Mouse (Mus musculus): ENCODE data around the gene Olfr95.
"Not testable (repeated sequence)": the region's sequence is repeated elsewhere in the genome, so short reads cannot be mapped to it uniquely, and the experiment has no call there.

Gene Olfr95

DNA sequence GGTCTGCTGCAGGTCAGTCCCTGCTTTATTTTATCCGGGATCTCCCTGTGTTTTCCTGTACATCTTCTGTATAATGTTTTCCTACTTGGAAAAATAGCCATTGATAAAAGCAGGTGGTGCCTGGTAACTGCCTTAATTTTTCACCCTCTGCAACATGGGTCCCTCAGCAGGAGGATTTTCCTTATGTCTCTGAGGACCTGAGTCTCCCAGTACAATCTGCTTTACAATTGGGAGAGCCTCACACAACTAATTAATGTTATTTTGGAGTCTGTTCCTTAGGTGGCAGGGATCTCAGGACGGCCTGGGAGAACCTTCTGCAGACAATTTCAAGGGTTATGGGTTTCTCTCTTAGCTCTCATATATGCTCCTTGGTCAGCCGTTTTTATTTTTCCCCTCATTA is at the start of gene Olfr95:
Gene Olfr95, minus strand, starts transcription at position 101 of the 400 bp plus-strand sequence.
- no peak for TF ChIP-seq GATA4 (IDR thresholded peaks at IDR 0.05; ENCODE audit: insufficient replicate concordance, low read length)

DNA sequence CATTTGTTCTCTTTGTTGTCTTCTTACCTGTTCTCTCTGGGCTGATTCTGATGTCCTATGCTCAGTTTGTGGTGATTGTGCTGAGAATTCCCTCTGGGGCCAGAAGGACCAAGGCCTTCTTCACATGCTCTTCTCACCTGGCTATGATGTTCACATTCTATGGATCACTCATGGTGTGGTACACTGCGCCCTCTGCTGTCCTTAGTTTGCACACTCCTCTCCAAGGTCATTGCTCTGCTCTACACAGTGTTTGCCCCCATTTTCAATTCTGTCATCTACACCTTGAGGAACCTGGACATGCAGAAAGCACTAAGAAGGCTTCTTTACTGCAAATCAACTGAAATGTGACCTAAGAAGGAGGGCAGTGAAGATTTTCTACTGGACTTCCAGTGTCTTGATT is 37.6 kb upstream of the Olfr95 start:
- no peak for TF ChIP-seq GATA4 (IDR thresholded peaks at IDR 0.05; ENCODE audit: insufficient replicate concordance, low read length)

DNA sequence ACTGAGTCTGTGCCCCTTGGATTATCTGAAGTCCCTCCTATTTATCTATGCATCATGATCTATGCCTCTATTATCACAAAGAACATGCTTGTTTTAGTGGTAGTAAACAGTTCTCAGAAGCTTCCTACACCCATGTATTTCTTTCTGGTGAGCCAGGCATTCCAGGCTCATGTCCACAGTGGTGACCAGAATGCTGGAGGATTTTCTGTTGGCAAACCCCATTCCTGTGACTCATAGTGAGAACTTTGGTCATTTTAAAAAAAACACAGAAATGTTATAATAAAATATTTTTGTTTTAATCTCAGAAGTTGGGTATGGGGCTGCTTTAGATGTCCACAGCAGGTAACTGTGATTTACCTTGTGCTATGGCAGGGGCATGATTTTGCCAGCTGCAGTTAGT is 36.5 kb upstream of the Olfr95 start:
- no peak for TF ChIP-seq GATA4 (IDR thresholded peaks at IDR 0.05; ENCODE audit: insufficient replicate concordance, low read length)

DNA sequence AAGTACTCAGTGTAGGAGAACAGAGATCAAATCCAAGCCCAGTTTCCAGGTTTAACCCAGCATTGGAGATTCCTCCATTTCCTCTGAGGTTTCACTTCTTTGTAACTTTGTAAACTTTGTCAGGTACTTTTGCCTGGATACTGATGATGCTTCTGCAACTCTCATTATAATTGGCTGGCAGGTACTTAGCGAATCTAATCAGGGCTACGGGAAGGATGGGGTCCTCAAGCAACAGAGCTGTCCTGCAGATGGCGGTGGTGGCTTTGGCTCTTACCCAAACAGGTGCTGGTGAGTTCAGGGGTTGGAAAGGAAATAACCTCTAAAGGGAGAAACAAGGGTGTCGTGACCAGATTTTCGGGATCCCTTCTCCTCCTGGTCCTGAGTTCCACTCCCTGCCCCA is 33.8 kb upstream of the Olfr95 start:
- no peak for TF ChIP-seq GATA4 (IDR thresholded peaks at IDR 0.05; ENCODE audit: insufficient replicate concordance, low read length)

DNA sequence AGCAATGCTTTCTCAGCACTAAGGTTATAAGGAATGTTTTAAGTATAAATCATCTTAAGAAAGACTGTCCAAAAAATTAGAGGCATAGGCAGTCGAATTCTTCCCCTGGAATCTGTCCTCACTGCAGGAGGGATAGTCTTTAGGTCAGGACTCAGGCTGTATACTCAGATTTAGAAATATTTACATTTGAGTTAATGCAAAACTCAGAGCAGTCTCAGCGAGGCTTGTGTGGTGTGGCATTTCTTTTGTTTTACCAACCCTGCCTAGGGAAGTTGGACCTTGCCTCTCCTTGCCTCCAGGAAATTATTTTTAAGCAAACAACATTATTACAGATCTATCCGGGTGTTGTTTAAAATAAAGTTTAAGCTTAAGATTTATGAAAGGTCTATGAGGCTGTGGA is 29.3 kb upstream of the Olfr95 start:
- no peak for TF ChIP-seq GATA4 (IDR thresholded peaks at IDR 0.05; ENCODE audit: insufficient replicate concordance, low read length)

DNA sequence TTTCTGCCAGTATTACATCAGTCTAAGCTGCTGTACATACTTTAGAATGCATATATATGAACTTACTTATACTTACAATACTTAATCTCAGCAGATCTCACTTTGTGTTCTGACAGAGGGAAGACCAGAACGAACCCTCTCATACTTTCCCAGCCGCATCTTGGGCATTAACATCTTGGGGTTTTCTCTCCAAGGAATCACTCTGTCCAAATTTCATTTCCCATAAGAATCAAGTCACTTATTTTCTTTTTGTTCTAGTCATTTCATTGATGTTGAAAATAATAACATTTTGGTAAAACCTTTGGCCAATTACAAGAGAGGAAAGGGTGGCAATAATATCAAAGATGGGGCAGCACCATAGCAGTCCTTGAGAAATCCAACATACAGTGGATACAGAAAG is 24.3 kb upstream of the Olfr95 start, which contains the start of gene Olfr97:
Gene Olfr97, minus strand, starts transcription at position 101 of the 400 bp plus-strand sequence.
- not testable (repeated sequence) for TF ChIP-seq GATA4 (IDR thresholded peaks at IDR 0.05; ENCODE audit: insufficient replicate concordance, low read length)

DNA sequence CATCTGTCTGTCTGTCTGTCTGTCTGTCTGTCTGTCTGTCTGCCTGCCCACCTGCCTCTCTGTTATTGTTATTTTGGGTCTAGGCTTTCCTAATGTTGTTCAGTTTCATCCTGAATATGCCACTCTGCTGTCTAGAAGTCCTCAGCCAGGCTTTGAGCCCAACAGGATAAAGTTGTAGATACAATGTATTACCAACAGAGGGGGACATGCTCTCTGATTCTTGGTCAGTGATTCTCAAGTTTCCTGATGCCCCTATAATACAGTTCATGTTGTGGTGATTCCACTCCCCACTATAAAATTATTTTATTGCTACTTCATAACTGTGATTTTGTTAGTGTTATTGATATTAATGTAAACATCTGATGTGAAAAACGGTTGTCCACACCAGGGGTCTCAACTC is 9.0 kb upstream of the Olfr95 start:
- TF ChIP-seq GATA4 (IDR thresholded peaks at IDR 0.05; ENCODE audit: insufficient replicate concordance, low read length), result no peak

DNA sequence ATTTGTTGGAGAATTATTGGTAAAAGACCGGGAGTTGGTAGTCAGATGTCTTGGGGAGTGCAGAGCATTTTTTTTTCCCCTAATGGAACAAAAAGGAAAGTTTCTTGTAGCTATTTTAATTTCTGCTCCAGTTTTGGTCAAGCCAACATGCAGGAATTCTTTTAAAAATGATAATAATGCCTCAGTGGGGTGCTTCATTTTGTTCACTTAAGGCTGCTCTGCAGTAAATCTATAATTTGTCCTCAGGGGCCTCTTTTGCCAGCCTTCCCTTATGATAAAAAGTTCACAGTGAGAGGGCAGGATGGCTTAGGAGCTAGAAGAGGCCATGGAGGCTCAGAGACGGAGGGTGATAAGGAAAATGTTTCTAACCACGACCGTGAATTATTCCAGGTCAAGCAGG is 6.9 kb upstream of the Olfr95 start, which contains the start of gene Olfr96:
Gene Olfr96, plus strand, starts transcription at position 301 of the 400 bp plus-strand sequence.
- TF ChIP-seq GATA4 (IDR thresholded peaks at IDR 0.05; ENCODE audit: insufficient replicate concordance, low read length), result no peak

DNA sequence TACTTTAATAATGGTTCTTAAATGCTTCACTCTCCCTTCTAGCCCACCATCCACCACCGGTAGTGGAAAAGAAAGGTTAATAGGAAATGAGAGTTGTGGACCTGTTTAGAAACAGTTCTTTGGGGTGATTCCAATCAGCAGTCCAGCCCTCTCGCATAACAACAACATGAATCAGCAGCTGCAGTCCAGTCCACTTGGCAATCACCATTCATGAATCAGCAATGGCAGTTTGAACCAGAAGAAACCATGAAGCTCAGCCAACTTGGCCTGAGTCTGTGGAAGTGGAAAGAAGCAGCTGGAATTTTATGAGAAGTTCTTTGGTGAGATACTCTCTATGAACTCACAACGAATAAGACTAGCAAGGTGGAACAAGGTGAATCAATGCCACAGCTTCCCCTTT is 5.6 kb upstream of the Olfr95 start:
- no peak for TF ChIP-seq GATA4 (IDR thresholded peaks at IDR 0.05; ENCODE audit: insufficient replicate concordance, low read length)

DNA sequence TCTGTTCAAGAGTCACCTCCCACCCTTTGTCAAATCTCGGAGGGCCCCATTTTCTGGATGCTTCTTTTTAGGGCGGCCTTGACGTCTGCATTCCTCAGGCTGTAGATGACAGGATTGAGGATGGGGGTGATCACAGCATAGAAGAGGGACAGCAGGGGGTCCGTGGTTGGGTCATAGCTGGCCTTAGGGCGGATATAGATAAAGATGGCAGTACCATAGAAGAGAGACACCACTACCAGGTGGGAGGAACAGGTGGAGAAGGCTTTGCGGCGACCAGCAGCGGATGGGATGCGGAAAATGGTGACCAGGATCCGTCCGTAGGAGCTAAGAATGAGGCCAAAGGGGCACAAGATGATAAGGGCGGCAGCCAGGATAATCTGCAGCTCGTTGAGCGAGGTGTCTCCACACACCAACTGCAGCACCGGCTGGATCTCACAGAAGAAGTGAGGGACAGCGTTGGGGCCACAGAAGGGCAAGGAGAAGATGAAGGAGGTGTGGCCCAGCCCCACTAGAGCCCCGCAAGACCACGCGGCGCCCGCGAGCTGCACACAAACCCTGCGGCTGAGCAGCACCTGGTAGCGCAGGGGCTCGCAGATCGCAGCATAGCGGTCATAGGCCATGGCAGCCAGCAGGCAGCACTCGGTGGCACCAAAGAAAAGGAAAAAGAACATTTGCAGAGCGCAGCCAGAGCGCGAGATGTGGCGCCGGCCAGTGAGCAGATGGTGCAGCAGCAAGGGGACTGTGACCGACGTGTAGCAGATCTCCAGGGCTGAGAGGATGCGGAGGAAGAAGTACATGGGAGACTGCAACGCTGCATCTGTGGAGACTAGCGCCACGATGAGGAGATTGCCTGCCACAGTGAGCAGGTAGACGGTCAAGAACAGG is 1.8 kb downstream of the Olfr95 start:
- no peak for TF ChIP-seq GATA4 (IDR thresholded peaks at IDR 0.05; ENCODE audit: insufficient replicate concordance, low read length)

DNA sequence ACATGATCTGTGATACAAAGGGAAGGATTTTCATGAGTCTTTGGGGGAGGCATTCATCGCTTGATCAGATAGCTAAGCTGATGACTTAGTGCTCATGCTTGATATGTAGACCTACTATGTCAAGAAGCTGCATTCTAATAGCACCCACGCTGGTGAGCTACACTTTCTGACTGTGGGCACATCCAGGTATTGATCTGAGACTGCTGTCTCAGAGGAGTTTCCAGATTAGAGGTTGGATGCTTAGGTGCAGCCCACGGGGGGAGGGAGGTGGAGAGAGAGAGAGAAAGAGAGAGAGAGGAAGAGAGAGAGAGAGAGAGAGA is 9.0 kb downstream of the Olfr95 start:
- no peak for TF ChIP-seq GATA4 (IDR thresholded peaks at IDR 0.05; ENCODE audit: insufficient replicate concordance, low read length)

DNA sequence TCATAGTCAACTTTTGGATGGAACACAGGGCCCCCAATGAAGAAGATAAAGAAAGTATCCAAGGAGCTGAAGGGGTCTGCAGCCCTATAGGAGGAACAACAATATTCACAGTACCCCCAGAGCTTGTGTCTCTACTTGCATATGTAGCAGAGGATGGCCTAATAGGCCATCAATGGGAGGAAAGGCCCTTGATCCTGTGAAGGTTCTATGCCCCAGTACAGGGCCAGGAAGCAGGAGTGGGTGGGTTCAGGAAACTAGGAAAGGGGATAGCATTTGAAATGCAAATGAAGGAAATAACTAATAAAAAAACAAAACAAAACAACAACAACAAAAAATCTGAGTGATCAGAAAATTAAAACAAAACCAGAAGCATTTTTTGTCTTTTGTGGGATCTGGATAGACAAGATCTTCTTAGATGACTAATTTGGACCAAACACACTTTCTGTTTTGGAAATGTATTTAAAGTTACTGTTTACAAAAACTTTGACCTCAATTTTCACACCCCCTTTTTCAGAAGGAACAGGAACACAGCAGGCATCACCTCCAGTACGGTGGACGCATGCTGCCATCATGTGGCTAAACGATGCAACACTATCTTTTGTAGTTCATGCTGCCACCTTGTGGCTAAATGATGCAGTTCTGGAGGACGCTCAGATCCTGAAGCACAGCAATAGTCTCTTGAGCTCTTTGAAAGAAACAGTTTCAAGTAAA is 9.6 kb downstream of the Olfr95 start:
- no peak for TF ChIP-seq GATA4 (IDR thresholded peaks at IDR 0.05; ENCODE audit: insufficient replicate concordance, low read length)

DNA sequence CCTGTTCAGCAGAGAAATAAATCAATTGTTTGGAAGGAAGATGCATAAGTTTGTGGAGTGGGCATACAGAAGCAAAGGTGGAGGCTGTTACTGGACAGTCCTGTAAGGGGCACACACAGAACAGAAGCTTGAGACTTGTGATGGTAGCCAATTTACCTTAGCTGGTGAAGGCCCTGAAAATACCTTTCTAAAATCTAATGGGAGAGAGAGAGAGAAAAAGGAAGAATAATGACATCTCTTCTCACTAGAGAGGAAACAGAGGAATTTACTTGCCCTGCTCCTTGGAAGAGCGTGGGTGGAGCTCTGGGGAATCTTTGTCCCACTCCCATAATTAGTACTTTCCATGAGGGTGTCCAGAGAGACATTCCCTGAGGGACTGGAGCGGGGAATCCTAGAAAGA is 12.0 kb downstream of the Olfr95 start, which contains the start of gene Olfr94:
Gene Olfr94, minus strand, starts transcription at position 101 of the 400 bp plus-strand sequence.
- no peak for TF ChIP-seq GATA4 (IDR thresholded peaks at IDR 0.05; ENCODE audit: insufficient replicate concordance, low read length)

DNA sequence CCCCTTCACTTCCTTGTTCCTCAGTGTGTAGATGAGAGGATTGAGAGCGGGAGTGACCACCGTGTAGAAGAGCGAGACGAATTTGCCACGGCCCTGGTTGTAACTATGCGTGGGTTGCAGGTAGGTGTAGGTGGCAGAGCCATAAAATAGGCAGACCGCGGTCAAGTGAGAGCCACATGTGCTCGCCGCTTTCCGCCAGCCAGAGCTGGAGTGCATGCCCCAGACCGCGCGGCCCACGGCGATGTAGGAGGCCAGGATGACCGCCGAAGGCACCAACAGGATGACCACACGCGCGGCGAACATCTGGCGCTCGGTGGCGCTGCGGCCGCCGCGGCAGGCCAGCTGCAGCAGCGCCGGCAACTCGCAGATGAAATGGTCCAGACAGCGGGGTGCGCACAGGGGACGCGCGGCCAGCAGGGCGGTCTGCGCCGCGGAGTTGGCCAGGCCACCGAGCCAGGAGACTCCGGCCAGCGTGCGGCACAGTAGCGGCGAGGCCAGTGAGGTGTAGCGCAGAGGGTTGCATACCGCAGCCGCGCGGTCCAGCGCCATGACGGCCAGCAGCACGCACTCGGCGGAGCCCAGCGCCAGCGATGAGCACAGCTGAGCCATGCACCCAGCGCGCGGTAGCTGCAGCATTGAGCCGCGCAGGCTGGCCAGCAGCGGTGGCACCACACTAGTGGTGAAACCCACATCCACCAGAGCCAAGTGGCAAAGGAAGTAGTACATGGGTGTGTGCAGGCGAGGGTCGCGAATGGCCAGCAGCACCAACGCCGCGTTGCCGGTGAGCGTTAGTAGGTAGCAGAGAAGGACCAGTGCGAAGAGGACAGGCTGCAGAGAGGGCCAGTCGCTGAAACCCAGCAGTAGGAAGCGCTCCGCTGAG is 15.8 kb downstream of the Olfr95 start:
- no peak for TF ChIP-seq GATA4 (IDR thresholded peaks at IDR 0.05; ENCODE audit: insufficient replicate concordance, low read length)

DNA sequence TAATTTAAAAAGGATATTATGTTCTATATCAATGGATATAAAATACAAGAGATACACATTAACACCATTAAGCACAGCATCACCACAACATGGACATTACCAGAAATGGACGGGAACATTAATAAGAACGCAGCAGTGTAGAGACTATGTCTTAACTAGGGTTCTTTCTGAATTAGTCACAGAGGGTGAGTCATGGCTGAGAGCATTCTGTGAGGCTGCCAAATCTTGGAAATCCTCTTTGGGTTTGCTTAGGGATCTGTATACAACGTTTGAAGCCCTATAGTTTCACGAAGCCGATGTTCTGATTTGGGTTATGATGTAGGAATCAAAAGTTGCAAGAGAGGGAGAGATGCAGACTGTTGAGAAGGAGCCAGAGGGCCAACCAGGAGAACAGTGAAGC is 18.1 kb downstream of the Olfr95 start:
- TF ChIP-seq GATA4 (IDR thresholded peaks at IDR 0.05; ENCODE audit: insufficient replicate concordance, low read length), result no peak
